Mouse (Mus musculus) adrenal gland, postnatal 25 days (tissue): ENCODE data around the gene Nefh. TPM values are rescaled to one million over a fixed set of nuclear protein-coding genes. Genes with fewer than 3 reads are reported as not detected.

Source experiments
- DNase-seq: peaks from one replicate; pipeline ENCODE4 v3.0.0; 2021; ENCODE audit warnings: mixed read lengths
- microRNA-seq, 2 experiments: library from miRNA; unstranded; fragments of <30 nt; microRNA quantifications; one replicate each; pipeline ENCODE4 v1.2.0; 2021
- total RNA-seq: library from RNA; stranded (reverse); gene quantifications from 2 replicates; pipeline ENCODE4 v1.2.3, GENCODE M21; 2021

Nefh gene
- total RNA-seq, 1 experiment from 2014 or later, result 0.88 TPM

DNA sequence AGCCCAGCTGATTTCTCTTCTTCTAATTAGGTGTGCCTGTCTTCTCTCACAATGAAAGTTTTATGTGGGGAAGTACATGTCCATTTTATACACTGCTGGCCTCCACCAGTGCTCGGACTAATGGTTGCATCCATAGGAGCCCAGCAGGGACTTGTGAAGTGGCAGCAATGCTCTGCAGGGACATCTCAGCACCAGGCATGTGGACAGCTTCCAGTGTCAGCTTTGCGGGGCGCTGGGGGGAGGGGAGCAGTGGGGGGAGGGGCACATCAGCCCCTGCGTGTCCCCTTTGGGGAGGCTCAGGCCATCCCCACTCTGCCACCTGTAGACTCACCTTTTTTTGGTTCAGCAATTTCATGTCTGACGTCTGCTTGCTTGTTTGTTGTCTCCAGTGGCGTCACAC is 5.5 kb upstream of the Nefh start:
- DNase-seq, result no peak

DNA sequence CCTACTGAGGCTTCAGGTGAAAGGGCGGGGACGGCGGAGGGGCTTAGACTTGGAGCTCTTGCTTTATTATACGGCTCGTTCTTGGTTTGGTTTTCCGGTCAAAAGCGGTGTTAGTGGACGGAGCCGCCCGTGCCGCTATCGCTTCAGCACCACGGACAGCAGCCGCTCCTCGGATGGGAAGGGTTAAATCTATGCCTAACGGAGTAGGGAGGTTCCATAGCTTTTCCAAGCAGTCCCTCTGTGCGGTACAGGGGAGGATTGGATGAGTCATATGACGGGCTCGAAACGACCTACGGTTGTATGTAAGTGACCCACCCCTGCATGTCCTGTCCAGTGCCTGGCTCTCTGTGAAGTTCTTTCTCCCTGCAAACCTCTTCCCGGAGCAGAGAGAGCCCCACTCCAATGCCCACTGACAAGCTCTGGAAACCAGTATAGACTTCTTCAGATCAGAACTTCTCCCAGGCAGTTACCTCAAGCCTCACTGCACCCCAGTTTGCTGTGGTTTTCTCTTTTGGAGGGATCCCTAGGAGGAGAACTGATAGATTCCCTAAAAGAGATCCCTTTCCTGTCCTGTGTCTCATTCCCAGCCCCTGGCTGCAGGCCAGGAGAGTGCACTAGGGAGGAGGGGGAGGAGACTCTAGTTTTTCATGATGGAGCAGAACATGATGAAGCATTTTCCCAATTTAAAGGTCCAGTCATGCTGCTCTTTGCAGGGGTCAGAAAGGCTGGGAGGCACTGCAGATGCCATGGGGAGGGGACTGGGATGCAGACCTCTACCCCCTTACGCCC is 1.6 kb upstream of the Nefh start:
- peak; percentile 68 for DNase-seq

DNA sequence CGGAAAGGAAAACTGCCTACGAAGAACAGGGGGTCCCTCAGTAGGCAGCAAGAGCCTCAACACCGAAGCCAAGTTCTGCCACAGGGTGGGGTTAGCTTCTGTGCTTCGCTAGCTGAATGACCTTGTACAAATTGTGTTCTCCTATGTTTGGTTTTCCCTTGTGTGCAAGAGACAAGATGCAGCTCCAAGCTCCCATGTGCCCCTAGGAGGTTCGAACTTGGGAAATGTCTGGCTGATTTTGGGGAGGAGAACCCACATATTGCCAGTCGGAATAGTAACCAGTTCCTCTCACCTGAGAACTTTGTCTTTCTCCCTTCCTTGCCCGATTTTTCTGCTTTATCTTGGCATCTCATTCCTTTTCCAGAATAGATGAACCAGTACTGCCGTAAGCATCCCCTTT is 928 bp upstream of the Nefh start:
- DNase-seq, result no peak

DNA sequence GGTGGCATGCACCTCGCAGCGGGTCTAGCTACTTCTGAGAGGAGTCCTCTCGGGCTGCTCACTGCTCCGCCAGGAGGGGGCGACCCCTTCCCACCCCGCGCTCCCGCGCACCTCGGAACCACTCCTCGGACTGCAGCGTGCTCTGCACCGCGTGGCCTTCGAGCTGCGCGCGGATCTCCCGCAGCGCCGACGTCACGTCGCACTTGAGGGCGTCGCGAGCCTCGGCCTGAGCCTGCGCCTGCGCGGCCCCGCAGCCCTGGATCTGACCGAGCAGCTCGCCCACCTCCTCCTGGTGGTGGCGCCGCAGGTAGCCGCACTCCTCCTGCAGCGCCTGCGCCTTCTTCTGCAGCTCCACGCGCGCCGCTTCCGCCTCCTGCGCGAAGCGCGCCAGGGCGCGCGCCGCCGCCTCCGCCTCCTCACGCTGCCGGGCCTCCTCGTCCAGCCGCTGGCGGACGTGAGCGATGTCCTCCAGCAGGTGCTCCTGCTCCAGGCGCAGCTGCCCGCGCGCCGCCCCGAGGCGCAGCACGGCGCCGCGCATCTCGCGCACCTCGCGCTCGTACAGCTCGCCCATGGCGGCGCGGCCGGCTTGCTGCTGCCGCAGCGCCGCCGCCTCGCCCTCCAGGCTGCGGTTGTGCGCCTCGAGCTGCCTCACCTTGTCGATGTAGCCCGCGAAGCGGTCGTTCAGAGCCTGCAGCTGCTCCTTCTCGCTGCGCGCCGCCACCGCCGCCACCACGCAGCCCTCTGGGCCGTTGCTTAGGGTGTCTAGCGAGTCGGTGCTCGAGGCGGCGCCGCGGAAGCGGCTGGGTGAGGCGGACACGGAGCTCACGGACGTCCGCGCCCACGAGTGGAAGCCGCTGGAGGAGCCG is 684 bp downstream of the Nefh start:
- peak; percentile 50 for DNase-seq

DNA sequence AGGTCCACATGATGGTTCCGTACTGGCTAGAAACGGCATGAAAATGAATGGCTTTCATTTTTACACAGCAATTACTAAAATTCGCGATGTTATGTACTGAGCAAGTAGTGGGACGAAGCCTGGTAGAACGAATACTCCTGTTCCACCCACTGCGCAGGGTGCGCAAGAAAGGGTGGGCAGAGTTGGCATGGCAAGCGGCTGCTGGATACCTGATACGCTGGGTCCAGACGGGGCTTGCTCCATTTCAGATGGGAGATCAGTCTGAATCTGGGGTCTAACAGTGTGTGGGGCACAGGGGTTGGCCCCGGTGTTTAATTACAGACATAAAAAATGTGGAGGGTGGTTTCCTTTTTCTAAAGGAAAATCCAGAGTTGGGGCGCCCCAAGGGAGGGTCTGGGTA is 1.3 kb downstream of the Nefh start:
- DNase-seq, result no peak

DNA sequence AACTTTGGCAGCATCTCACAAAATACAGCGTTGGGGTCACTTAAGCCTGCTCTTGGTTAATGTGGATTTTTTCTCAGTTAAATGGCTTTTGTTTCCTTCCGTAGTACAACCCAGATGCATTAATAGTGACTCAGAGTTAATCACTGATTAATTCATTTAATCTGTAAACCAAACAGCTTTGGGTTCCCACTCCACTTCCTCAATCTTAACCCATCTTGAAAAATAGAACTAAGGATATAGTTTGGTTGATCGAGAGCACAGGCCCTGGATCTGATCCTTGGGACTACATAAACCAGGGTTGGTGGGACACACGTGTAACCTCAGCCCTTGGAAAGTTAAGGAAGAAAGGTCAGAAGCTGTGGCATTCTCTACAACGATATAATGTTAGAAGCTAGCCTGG is 11.6 kb downstream of the Nefh start:
- DNase-seq, result no peak

DNA sequence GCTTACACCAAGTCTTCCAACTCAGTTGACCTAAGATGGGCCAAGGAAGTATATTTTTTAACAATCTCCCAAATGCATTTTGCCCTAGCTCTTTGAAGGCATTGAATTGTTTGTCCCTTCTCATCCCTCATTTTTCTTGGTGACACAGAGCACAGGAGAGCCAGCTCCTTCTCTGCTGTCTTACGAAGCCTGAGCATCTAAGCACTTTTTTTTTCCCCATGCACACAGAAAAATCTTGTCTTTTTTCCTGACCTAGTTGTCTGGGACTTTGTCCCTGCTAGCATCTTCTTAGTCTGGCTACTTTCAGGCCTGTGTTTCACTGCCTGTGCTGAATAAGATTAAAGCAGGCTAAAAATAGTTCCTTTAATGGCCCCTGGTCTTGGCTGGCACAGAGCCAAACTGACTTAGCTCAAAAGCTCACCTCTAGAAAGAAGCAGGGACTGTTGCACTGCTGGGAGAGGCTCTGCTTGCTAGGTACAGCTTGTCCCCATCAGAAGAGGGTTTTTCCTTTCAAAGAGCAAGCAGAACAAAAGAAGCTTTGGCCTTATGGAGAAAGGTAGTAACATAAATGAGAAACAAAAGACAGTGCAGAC is 16.8 kb downstream of the Nefh start:
- DNase-seq, result peak; percentile 60

DNA sequence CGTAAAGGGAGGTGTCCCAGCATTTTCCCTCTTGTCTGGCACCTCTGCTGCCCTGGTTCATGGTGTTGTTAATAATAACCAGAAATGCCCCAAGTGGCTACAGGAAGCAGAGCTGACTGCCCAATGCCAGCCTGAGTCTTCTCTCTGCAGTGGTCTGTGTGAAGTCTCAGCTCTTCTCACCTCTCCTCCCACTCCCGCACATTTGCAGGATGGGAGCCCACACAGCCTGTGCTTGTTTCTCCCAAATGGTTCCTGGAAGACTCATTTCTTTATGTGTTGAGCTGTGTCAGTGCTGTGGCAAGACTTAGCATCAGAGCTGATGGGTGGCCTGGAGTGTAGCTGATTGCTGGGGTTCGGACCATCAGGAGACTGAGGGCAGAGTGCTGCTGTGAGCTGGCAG is 20.6 kb downstream of the Nefh start:
- no peak for DNase-seq

DNA sequence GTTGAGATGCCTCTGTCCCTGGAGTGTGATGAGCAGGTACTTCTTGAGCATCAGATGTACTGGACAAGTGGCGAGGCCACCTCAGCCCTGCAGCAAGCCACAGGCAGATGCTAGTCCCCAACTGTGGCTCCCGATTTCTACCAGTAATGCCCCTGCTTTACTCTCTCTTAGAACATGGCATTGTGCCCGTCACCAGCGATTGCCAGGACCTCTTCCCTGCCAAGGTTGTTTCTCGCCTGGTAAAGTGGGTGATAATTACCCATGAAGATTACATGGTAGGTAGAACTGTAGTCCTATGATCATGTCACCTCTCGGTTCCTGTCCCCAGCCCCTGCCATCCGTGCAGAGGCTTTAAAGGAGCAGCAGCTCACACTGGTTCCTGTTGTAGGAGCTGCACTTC is 26.1 kb downstream of the Nefh start:
- DNase-seq, result peak; percentile 21

DNA sequence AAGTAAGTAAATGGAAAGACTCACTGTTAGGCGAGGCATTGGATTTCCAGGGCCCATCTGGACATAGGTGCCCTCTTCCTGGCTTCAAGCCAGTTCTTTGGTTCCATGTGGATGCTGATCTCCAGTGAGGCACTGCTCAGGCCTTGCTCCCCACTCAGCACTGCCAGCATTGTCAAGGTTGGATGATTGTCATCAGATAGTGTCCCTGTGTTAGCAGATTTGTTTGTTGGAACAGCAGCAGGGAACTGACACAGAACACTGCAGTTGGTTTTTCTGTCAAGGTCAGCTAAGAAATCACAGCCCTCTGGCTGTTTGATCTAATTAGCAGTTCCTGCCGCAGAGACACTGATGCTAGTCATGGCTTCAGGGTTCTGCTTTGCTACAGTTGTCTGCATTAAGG is 26.6 kb downstream of the Nefh start:
- DNase-seq, result peak; percentile 26

DNA sequence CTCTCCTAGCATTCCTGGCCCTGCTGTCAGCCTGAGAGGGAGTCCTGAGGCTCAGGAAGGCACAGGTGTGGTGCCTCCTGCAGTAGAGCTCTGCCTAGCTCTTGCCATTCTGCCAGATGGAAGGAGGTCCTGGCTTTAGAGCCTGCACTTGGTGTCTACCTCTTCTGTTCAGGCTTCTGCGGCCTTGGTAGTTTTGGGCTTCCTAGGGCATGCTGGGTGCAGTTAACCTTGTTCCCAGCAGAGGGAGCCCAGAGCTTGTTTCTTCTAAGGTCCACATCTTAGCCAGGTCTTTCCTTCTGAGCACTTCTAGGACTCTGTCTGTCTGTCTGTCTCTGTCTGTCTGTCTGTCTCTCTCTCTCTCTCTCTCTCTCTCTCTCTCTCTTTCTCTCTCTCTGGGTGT is 31.8 kb downstream of the Nefh start:
- peak; percentile 51 for DNase-seq

DNA sequence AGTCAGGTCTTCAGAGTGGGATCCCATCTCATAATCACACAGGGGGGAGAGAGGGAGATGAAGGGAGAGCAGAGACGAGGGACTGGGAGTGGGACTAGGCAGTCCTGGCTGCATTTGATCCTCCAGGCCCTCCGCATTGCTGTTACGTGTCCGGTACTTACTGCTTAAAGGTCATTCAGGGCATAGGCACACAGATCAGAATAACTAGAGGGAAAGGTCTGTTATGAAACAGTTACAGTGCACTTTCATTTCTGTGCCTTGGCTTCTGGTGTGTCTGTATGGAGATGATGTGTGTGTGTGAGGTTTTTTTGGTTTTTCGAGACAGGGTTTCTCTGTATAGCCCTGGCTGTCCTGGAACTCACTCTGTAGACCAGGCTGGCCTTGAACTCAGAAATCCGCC is 41.6 kb downstream of the Nefh start:
- no peak for DNase-seq

DNA sequence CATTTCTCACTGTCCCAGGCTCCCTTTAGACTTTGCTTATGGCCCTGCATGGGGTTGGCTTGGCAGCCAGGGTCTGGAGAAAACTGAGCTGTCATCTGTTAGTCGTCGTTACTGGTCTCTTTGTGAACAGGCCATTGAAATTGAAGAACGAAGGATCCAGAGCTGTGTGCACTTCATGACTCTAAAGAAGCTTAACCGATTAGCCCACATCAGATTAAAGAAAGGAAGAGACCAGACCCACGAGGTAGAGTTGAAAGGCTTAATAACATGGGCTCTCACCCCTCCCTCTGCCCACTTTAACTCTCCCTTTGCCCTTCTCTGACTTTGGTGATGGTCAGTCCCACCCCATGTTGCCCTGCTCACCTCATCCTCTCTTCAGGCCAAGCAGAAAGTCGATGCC is 45.9 kb downstream of the Nefh start:
- DNase-seq, result no peak

DNA sequence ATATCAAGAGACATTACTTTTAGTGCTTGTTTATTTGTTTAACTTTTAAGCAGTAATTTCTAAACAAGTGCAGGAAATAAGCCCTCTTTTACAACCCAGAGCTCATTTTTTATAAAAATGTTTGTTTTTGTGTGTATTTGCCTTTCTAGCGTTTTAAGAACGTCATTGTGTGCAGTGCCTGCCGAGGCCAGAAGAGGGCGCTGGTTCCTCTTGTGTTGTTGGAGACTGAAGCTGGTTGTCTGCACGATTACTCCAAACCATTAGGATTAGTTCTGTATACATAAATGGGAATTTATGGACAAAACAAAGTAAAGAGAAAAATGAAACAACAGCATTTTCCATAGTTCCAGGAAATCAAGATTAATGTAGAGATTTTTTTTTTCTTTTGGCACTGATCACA is 47.4 kb downstream of the Nefh start:
- peak; percentile 29 for DNase-seq

DNA sequence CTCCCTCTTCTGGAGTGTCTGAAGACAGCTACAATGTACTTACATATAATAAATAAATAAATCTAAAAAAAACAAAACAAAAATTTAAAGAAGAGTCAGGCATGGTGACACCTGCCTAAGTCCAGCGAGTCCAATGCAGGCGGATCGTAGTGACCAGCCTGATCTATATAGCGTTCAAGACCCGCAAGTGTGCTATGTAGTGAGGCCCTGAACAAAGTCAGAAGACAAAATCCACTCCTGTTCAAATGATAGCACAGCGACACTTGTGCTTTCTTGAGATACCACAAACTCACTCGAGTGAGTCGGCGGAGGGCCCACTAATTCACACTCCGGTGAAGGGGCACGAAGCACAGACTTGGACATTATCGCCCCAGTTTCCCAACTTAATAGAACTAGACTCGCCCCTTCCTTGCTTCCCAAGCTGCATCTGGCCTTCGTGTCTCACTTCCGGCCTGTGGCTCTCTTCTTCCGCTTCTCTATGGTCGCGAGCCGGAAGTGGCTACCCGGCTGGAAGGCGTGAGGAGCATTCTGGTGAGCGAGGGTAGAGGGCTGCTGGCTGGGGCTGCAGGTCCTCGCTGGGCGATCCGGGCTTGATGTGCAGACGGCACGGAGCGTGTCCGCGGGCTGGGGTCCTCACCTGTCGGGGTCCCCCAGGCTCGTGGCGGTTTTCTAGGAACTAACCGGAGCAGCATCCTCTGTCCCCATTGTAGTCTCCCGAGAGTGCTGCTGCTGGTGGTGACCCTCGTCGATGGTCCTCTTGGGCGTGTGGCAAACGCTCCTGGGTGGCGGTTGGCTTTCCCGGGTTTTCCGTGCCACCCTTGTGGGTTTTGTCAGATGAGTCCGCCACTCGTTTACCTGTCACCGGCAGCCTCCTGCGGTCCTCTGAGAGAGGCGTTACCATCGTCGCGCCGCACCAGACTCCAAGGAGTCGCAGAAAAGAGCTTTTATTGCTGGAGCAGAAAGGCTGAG is 52.7 kb downstream of the Nefh start, which contains the start of gene Thoc5:
TSS of gene Thoc5 (plus strand) at position 473 of the 969 bp plus-strand sequence.
- peak; percentile 78 for DNase-seq

Small RNA genes lying within 50 kb of the gene (microRNA-seq; reads per million reads assigned to microRNA genes)
- gene Mir6918, result 0 to 0.36 reads per million in 2 experiments

Other genes starting within 250 kb of the Nefh start
- 790 and 849 TPM in 2 replicates for gene Uqcr10, start 243.7 kb downstream of the Nefh start, total RNA-seq
- gene Zmat5, start 243.4 kb downstream of the Nefh start, total RNA-seq, result 53.1 and 55.3 TPM in 2 replicates
- gene Cabp7, start 201.3 kb downstream of the Nefh start, total RNA-seq, result not detected in 2 replicates
- gene Nf2, start 98.5 kb downstream of the Nefh start, total RNA-seq, result 160 and 207 TPM in 2 replicates
- 27.5 and 29.2 TPM in 2 replicates for gene Nipsnap1, start 74.1 kb downstream of the Nefh start, total RNA-seq
- 33.3 and 36.7 TPM in 2 replicates for gene Thoc5, start 52.7 kb downstream of the Nefh start, total RNA-seq
- gene Ap1b1, start 38.8 kb upstream of the Nefh start, total RNA-seq, result 59.8 and 68.0 TPM in 2 replicates
- 0.39 TPM in 1 of 2 replicates, not detected in the other for gene Rasl10a, start 110.1 kb upstream of the Nefh start, total RNA-seq
- 42.4 and 46.1 TPM in 2 replicates for gene Gas2l1, start 117.3 kb upstream of the Nefh start, total RNA-seq
- 18.8 and 27.9 TPM in 2 replicates for gene Rhbdd3, start 150.9 kb upstream of the Nefh start, total RNA-seq
- gene Ewsr1, start 151.2 kb upstream of the Nefh start, total RNA-seq, result 361 and 374 TPM in 2 replicates
- gene Emid1, start 204.2 kb upstream of the Nefh start, total RNA-seq, result 5.9 and 9.4 TPM in 2 replicates